ENCODE assay signal across 9 mouse cellular contexts in the genomic region with DNA sequence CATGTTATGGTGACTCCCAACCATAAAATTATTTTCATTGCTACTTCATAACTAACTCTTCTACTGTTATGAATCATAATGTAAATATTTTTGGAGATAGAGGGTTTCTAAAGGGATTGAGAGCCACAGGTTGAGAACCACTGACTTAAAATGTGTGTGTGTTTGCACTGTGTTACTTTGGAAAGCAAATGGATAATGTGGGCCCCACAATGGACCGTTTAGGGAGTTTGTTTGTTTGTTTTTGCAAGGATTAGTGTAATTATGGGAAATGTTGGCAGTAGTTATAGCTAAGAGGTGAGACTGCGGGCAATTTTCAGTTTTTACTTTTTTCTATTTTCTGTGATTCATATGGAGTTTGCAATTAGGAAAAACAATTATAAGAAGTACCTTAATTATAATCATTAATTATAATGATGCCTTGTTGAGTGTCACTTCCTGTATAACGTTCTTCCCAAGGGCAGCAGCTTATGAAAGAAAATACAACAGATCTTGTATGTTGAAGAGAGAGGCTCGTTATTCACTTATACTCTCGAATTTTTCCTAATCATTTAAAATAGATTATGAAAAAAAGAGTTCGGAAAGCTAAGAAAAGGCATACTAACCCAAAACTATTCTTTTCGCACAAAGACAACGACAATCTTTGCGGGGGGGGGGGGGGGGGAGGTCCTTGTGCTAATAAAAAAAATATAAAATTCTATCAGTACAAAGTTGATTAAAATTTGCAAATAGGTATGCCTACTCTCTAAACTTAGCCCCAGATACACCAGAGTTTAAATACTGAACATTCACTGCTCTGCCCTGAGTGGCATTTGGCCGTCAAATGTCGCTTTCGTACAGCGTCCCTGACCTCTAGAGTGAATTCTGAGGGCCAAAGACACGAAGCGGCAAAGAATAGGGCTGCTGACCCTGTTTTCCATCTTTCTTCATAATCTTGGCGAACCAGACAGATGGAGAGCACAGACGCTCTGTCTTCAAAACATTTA. TPM values are rescaled to one million over a fixed set of nuclear protein-coding genes. Genes with fewer than 3 reads are reported as not detected.
A peak's percentile ranks its signal among the peaks of the same experiment; 100 is the strongest.
DNase-seq lines count a peak whose midpoint lies in the region; ATAC-seq and TF ChIP-seq lines count a peak whose summit lies in the region.
"Had no signal": no experiment of that assay in that cellular context is flagged by ENCODE, and none has a peak within 500 bp of the region (broad histone marks: within the 10 kb centered on the region; RNA-seq: fewer than 3 reads in every experiment).

No protein-coding gene starts in this region.

- intact Hi-C loops in heart, adult 2 months (cut with DNase I), result loop anchor here (1.0 to 10.0 kb wide), 8 partner anchors 16 to 125 kb away; no protein-coding TSS in a partner anchor
- intact Hi-C loops in heart, postnatal 10 days (cut with DNase I), result loop anchor here (1.0 to 2.0 kb wide), 4 partner anchors 17 to 75 kb away; no protein-coding TSS in a partner anchor

- 0 out of 2 replicates have a peak, but pooled peaks have one; percentile 47 for ATAC-seq in embryonic facial prominence, embryonic 11.5 days (replicated peaks; ENCODE audit: insufficient number of reproducible peaks, low FRiP score, low TSS enrichment, low read depth)
- peak; percentile 51 for ATAC-seq in hindbrain, embryonic 14.5 days (ENCODE audit: low FRiP score)

- peak overlapping the region; percentile 72 for H3K9ac ChIP-seq in heart, adult 2 months (ENCODE audit: low read depth, low read length)
- peak overlapping the region; percentile 50; the same call in 1 of the 2 replicates for H3K9ac ChIP-seq in embryonic facial prominence, embryonic 11.5 days (replicated peaks; ENCODE audit: low read length)
- H3K9ac ChIP-seq in hindbrain, embryonic 14.5 days, result peak overlapping the region; percentile 57

- DNase-seq in heart, adult 2 months, result no peak
- DNase-seq in heart, postnatal 10 days, result no peak
- peak; percentile 40 for DNase-seq in A20 (ENCODE audit: low read depth, low spot score)
- DNase-seq in embryonic facial prominence, embryonic 11.5 days (ENCODE audit: low spot score), result no peak
- DNase-seq in hindbrain, embryonic 14.5 days (ENCODE audit: low spot score), result no peak
- DNase-seq in midbrain, embryonic 10.5 days (ENCODE audit: low spot score), result peak; percentile 10
- no peak for DNase-seq in gastrocnemius, postnatal 4 days (ENCODE audit: low spot score in 2 of 2)
- DNase-seq in cerebellum, adult 9-11 months, result no peak

- peak overlapping the region; percentile 64 for H3K27ac ChIP-seq in heart, adult 2 months
- H3K27ac ChIP-seq in embryonic facial prominence, embryonic 11.5 days (replicated peaks; ENCODE audit: low read depth, low read length), result no peak overlapping the region
- H3K27ac ChIP-seq in hindbrain, embryonic 14.5 days, result no peak overlapping the region
- H3K27ac ChIP-seq in midbrain, embryonic 10.5 days (replicated peaks), result peak overlapping the region; percentile 74

- 7% methylated on average over 17 of the region's 17 CpGs for WGBS in heart, adult 2 months
- 3% methylated on average over 17 of the region's 17 CpGs for WGBS in embryonic facial prominence, embryonic 11.5 days
- WGBS in hindbrain, embryonic 14.5 days, result 6% methylated on average over 17 of the region's 17 CpGs
- WGBS in midbrain, embryonic 10.5 days, result 6% methylated on average over 17 of the region's 17 CpGs

- no peak for TF ChIP-seq EP300 in heart, adult 2 months (IDR thresholded peaks at IDR 0.05; ENCODE audit: insufficient read depth, low read depth, low read length)

- TF ChIP-seq POLR2A in heart, adult 2 months (IDR thresholded peaks at IDR 0.05; ENCODE audit: insufficient read depth, low read depth, low read length), result no peak

- H3K9me3 ChIP-seq in embryonic facial prominence, embryonic 11.5 days (replicated peaks; ENCODE audit: control insufficient read depth, low read length), result no peaks in the 10 kb centered on the region
- no peaks in the 10 kb centered on the region for H3K9me3 ChIP-seq in hindbrain, embryonic 14.5 days (ENCODE audit: control insufficient read depth, low read length)
- H3K9me3 ChIP-seq in midbrain, embryonic 10.5 days (replicated peaks), result peaks cover 10% of the 10 kb centered on the region; the same call in 1 of the 2 replicates

- H3K4me1 ChIP-seq in heart, adult 2 months (ENCODE audit: control insufficient read depth, insufficient read depth, low read length), result no peaks in the 10 kb centered on the region
- no peaks in the 10 kb centered on the region for H3K4me1 ChIP-seq in embryonic facial prominence, embryonic 11.5 days (ENCODE audit: control insufficient read depth, insufficient read depth, low read length)
- H3K4me1 ChIP-seq in hindbrain, embryonic 14.5 days (replicated peaks; ENCODE audit: control insufficient read depth, insufficient read depth, low read length), result no peaks in the 10 kb centered on the region
- H3K4me1 ChIP-seq in midbrain, embryonic 10.5 days, result peaks cover 9% of the 10 kb centered on the region

- H3K27me3 ChIP-seq in heart, adult 2 months (ENCODE audit: control insufficient read depth, insufficient read depth, low read length), result no peaks in the 10 kb centered on the region
- no peaks in the 10 kb centered on the region for H3K27me3 ChIP-seq in embryonic facial prominence, embryonic 11.5 days (ENCODE audit: control insufficient read depth, insufficient read depth, low read length)
- no peaks in the 10 kb centered on the region for H3K27me3 ChIP-seq in hindbrain, embryonic 14.5 days (ENCODE audit: control insufficient read depth, insufficient read depth, low read length)
- no peaks in the 10 kb centered on the region for H3K27me3 ChIP-seq in midbrain, embryonic 10.5 days (ENCODE audit: low read depth, poor library complexity, severe bottlenecking)

- TF ChIP-seq CTCF in heart, adult 2 months (IDR thresholded peaks at IDR 0.05), result no peak

- no peaks in the 10 kb centered on the region for H3K79me2 ChIP-seq in heart, adult 2 months (replicated peaks; ENCODE audit: control insufficient read depth, insufficient read depth, low read length)

- H3K4me3 ChIP-seq in heart, adult 2 months, result peak overlapping the region; percentile 96
- peak overlapping the region; percentile 67 for H3K4me3 ChIP-seq in embryonic facial prominence, embryonic 11.5 days (ENCODE audit: low read depth, low read length)
- peak overlapping the region; percentile 73 for H3K4me3 ChIP-seq in hindbrain, embryonic 14.5 days (replicated peaks; ENCODE audit: low read length)
- H3K4me3 ChIP-seq in midbrain, embryonic 10.5 days, result peak overlapping the region; percentile 61

- H3K4me2 ChIP-seq in embryonic facial prominence, embryonic 11.5 days (ENCODE audit: low read depth, low read length), result peak overlapping the region; percentile 32
- peak overlapping the region; percentile 64 for H3K4me2 ChIP-seq in hindbrain, embryonic 14.5 days (replicated peaks)

- no peaks in the 10 kb centered on the region for H3K36me3 ChIP-seq in heart, adult 2 months (ENCODE audit: control insufficient read depth, insufficient read depth, low read length)
- no peaks in the 10 kb centered on the region for H3K36me3 ChIP-seq in embryonic facial prominence, embryonic 11.5 days (replicated peaks; ENCODE audit: control insufficient read depth, insufficient read depth, low read depth, low read length)
- peaks cover 16% of the 10 kb centered on the region; the same call in 1 of the 2 replicates for H3K36me3 ChIP-seq in hindbrain, embryonic 14.5 days (replicated peaks; ENCODE audit: control insufficient read depth, insufficient read depth)
- peaks cover 17% of the 10 kb centered on the region for H3K36me3 ChIP-seq in midbrain, embryonic 10.5 days

RNA-seq across cellular contexts. Expression of a gene that starts 20.1 kb away (rescaled TPM):
- total RNA-seq in heart, adult 2 months (2021), result 10 to 100 TPM; 18.8 to 19.8 TPM
- polyA plus RNA-seq in heart, adult 2 months (2012; rRNA removed), result 13.5 and 17.2 TPM in 2 replicates
- 10 to 100 TPM; 26.9 to 33.6 TPM for total RNA-seq in heart, postnatal 10 days (2021)
- polyA plus RNA-seq in embryonic facial prominence, embryonic 11.5 days (2014; fragmentation: Nextera tagmentation; extraction: Ambion mirVana), result 148 and 160 TPM in 2 replicates
- 75.5 and 87.8 TPM in 2 replicates for polyA plus RNA-seq in hindbrain, embryonic 14.5 days (2014; fragmentation: Nextera tagmentation; extraction: Ambion mirVana)
- 146 and 162 TPM in 2 replicates for polyA plus RNA-seq in midbrain, embryonic 10.5 days (2016; fragmentation: Nextera tagmentation; extraction: Ambion mirVana)
- 10 to 100 TPM; 46.7 to 48.8 TPM for total RNA-seq in gastrocnemius, postnatal 4 days (2021)

RNA-seq across cellular contexts. Expression of a gene that starts 53.7 kb away (rescaled TPM):
- total RNA-seq in heart, adult 2 months (2021), result not detected
- polyA plus RNA-seq in heart, adult 2 months (2012; rRNA removed), result not detected in 2 replicates
- total RNA-seq in heart, postnatal 10 days (2021), result not detected
- polyA plus RNA-seq in embryonic facial prominence, embryonic 11.5 days (2014; fragmentation: Nextera tagmentation; extraction: Ambion mirVana), result not detected in 2 replicates
- polyA plus RNA-seq in hindbrain, embryonic 14.5 days (2014; fragmentation: Nextera tagmentation; extraction: Ambion mirVana), result not detected in 2 replicates
- polyA plus RNA-seq in midbrain, embryonic 10.5 days (2016; fragmentation: Nextera tagmentation; extraction: Ambion mirVana), result not detected in 2 replicates
- total RNA-seq in gastrocnemius, postnatal 4 days (2021), result not detected
- total RNA-seq: layer of hippocampus, postnatal 25 days had no signal

Comparison
In these comparisons a context has a peak if more than half of its experiments do, and no peak if none do; other contexts are left out.
1. DNase-seq: peak in A20 (single experiment) and midbrain, embryonic 10.5 days (single experiment); none in heart, adult 2 months (0 of 2), heart, postnatal 10 days (0 of 2), embryonic facial prominence, embryonic 11.5 days (single experiment), hindbrain, embryonic 14.5 days (single experiment), gastrocnemius, postnatal 4 days (0 of 2) and cerebellum, adult 9-11 months (single experiment).
2. H3K27ac ChIP-seq: peak in heart, adult 2 months (single experiment) and midbrain, embryonic 10.5 days (single experiment); none in embryonic facial prominence, embryonic 11.5 days (single experiment) and hindbrain, embryonic 14.5 days (single experiment).
3. Peak in every context shown above with its lines, with median percentiles within 50 percentile points of each other: H3K4me3 ChIP-seq and H3K9ac ChIP-seq.